ENCODE assay signal across 28 mouse cellular contexts in the genomic region with DNA sequence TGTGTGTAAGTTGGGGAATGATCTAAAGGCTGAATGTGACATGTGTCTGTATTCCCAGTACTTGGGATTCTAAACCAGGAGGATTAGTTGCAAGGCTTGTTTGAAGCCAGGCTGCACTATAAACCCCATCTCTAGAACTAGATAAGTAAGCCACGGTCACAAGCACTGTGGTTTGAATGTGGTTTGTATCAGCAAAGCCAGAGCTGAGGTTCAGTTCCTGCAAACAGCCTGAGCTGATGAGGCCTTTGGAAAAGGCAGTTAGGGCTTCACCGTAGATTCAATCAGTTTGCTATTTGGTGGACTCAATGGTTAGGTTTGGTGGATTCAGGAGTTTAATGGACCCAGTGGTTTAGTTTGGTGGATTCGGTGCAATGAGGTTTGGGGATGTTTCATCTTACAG. TPM values are rescaled to one million over a fixed set of nuclear protein-coding genes. Genes with fewer than 3 reads are reported as not detected.
DNase-seq lines count a peak whose midpoint lies in the region; ATAC-seq and TF ChIP-seq lines count a peak whose summit lies in the region.
"Had no signal": no experiment of that assay in that cellular context is flagged by ENCODE, and none has a peak within 500 bp of the region (broad histone marks: within the 10 kb centered on the region; RNA-seq: fewer than 3 reads in every experiment).

No protein-coding gene starts in this region.

- no peak overlapping the region for H3K9ac ChIP-seq in MEL (ENCODE audit: control insufficient read depth, low read depth, low read length, poor library complexity, severe bottlenecking)
- no peak overlapping the region for H3K9ac ChIP-seq in limb, embryonic 13.5 days
- H3K9ac ChIP-seq in forebrain, embryonic 12.5 days, result no peak overlapping the region
- H3K9ac ChIP-seq: embryonic facial prominence, embryonic 13.5 days; embryonic facial prominence, embryonic 15.5 days; forebrain, embryonic 13.5 days; forebrain, embryonic 15.5 days; forebrain, postnatal 0 days had no signal

- no peak for ATAC-seq in limb, embryonic 13.5 days (ENCODE audit: low FRiP score, low read depth)
- 0 out of 2 replicates have a peak, but pooled peaks have one; percentile 37 for ATAC-seq in megakaryocyte-erythroid progenitor cell, adult 5-6 weeks (replicated peaks; ENCODE audit: low FRiP score, low TSS enrichment, poor library complexity, severe bottlenecking)
- ATAC-seq in forebrain, embryonic 12.5 days (ENCODE audit: low FRiP score), result no peak
- ATAC-seq: CD4-positive, CD25-positive, alpha-beta regulatory T cell, adult 4 months; forebrain, embryonic 13.5 days; forebrain, embryonic 15.5 days; forebrain, postnatal 0 days had no signal

- no peaks in the 10 kb centered on the region for H3K79me2 ChIP-seq in MEL (ENCODE audit: control insufficient read depth, insufficient read depth, low read length, poor library complexity)

- no peaks in the 10 kb centered on the region for H3K27me3 ChIP-seq in MEL (ENCODE audit: control insufficient read depth in 1 of 2, insufficient read depth in 2 of 2, low read length in 2 of 2)
- 0 out of 2 replicates have a peak, but pooled peaks cover 4% of the 10 kb centered on the region for H3K27me3 ChIP-seq in limb, embryonic 10.5 days (ENCODE audit: low read depth, poor library complexity, severe bottlenecking)
- H3K27me3 ChIP-seq in limb, embryonic 13.5 days, result peaks cover 4% of the 10 kb centered on the region; the same call in 1 of the 2 replicates
- H3K27me3 ChIP-seq in forebrain, embryonic 12.5 days, result no peaks in the 10 kb centered on the region
- H3K27me3 ChIP-seq: CH12.LX; embryonic facial prominence, embryonic 13.5 days; embryonic facial prominence, embryonic 15.5 days; forebrain, embryonic 13.5 days; forebrain, embryonic 15.5 days had no signal

- peak; percentile 40 for DNase-seq in MEL (ENCODE audit: low read depth, low spot score)
- no peak for DNase-seq in limb, embryonic 10.5 days (ENCODE audit: low spot score)
- no peak for DNase-seq in ovary, adult 18-20 months (ENCODE audit: low spot score)
- no peak for DNase-seq in left cerebral cortex, adult 9 months (ENCODE audit: low spot score in 2 of 2)
- DNase-seq in spleen, postnatal 10 days (ENCODE audit: low spot score in 2 of 2), result no peak
- DNase-seq: adrenal gland, adult 8-10 months; adrenal gland, postnatal 14 days; adrenal gland, postnatal 36 days; B cell, adult 2 months; cerebellum, adult 11-12 months; cerebellum, adult 2 months; cerebellum, adult 9-10 months; cerebellum, postnatal 10 days; cerebellum, postnatal 25 days; embryo, embryonic 11 days; forebrain, postnatal 0 days had no signal

- TF ChIP-seq POLR2A in MEL (IDR thresholded peaks at IDR 0.05; ENCODE audit: control insufficient read depth in 1 of 2, insufficient read depth in 1 of 2, low read depth in 1 of 2, low read length in 2 of 2, poor library complexity in 1 of 2), result no peak

- TF ChIP-seq RAD21 in MEL (IDR thresholded peaks at IDR 0.05; ENCODE audit: low read depth, low read length), result no peak

- no peak overlapping the region for H3K27ac ChIP-seq in MEL (ENCODE audit: control insufficient read depth, low read depth, low read length)
- H3K27ac ChIP-seq in limb, embryonic 10.5 days, result peak overlapping the region; percentile 16; the same call in 1 of the 2 replicates
- H3K27ac ChIP-seq in limb, embryonic 13.5 days, result peak overlapping the region; percentile 48; the same call in 1 of the 2 replicates
- H3K27ac ChIP-seq in forebrain, embryonic 12.5 days, result no peak overlapping the region
- H3K27ac ChIP-seq: embryonic facial prominence, embryonic 13.5 days; embryonic facial prominence, embryonic 15.5 days; forebrain, embryonic 10.5 days; forebrain, embryonic 13.5 days; forebrain, embryonic 15.5 days had no signal

- TF ChIP-seq EP300 in MEL (IDR thresholded peaks at IDR 0.05; ENCODE audit: low read depth in 1 of 2, low read length in 2 of 2), result peak; percentile 20 to 29; a peak in 2 of 4 replicates

- H3K4me2 ChIP-seq in limb, embryonic 13.5 days (replicated peaks), result no peak overlapping the region
- H3K4me2 ChIP-seq in forebrain, embryonic 12.5 days, result no peak overlapping the region
- H3K4me2 ChIP-seq: embryonic facial prominence, embryonic 13.5 days; embryonic facial prominence, embryonic 15.5 days; forebrain, embryonic 13.5 days; forebrain, embryonic 15.5 days had no signal

- no peaks in the 10 kb centered on the region for H3K9me3 ChIP-seq in MEL (replicated peaks; ENCODE audit: insufficient read depth, low read length)
- no peaks in the 10 kb centered on the region for H3K9me3 ChIP-seq in limb, embryonic 10.5 days (replicated peaks)
- no peaks in the 10 kb centered on the region for H3K9me3 ChIP-seq in limb, embryonic 13.5 days
- no peaks in the 10 kb centered on the region for H3K9me3 ChIP-seq in forebrain, embryonic 12.5 days
- H3K9me3 ChIP-seq: embryonic facial prominence, embryonic 13.5 days; embryonic facial prominence, embryonic 15.5 days; forebrain, embryonic 10.5 days; forebrain, embryonic 13.5 days; forebrain, embryonic 15.5 days had no signal

- H3K4me1 ChIP-seq in MEL (ENCODE audit: control insufficient read depth in 1 of 2, insufficient read depth in 2 of 2, low read length in 2 of 2), result no peaks in the 10 kb centered on the region
- H3K4me1 ChIP-seq in limb, embryonic 10.5 days, result peaks cover 12% of the 10 kb centered on the region
- H3K4me1 ChIP-seq in limb, embryonic 13.5 days, result peaks cover 21% of the 10 kb centered on the region
- H3K4me1 ChIP-seq in forebrain, embryonic 12.5 days, result 0 out of 2 replicates have a peak, but pooled peaks cover 2% of the 10 kb centered on the region
- H3K4me1 ChIP-seq: embryonic facial prominence, embryonic 15.5 days; forebrain, embryonic 15.5 days had no signal

- H3K36me3 ChIP-seq in MEL (ENCODE audit: control insufficient read depth in 1 of 2, insufficient read depth in 2 of 2, low read length in 2 of 2), result no peaks in the 10 kb centered on the region
- H3K36me3 ChIP-seq in limb, embryonic 10.5 days, result no peaks in the 10 kb centered on the region
- no peaks in the 10 kb centered on the region for H3K36me3 ChIP-seq in limb, embryonic 13.5 days
- no peaks in the 10 kb centered on the region for H3K36me3 ChIP-seq in forebrain, embryonic 12.5 days (replicated peaks)
- H3K36me3 ChIP-seq: embryonic facial prominence, embryonic 13.5 days; embryonic facial prominence, embryonic 15.5 days; forebrain, embryonic 10.5 days; forebrain, embryonic 15.5 days; G1E had no signal

- WGBS in limb, embryonic 10.5 days, result 79% methylated on average over 3 of the region's 3 CpGs
- 60% methylated on average over 3 of the region's 3 CpGs for WGBS in limb, embryonic 13.5 days
- 60% methylated on average over 3 of the region's 3 CpGs for WGBS in forebrain, embryonic 12.5 days

- no peak overlapping the region for H3K4me3 ChIP-seq in MEL (ENCODE audit: control insufficient read depth in 1 of 2, insufficient read depth in 1 of 2, low read depth in 2 of 2, low read length in 2 of 2)
- H3K4me3 ChIP-seq in limb, embryonic 10.5 days, result no peak overlapping the region
- no peak overlapping the region for H3K4me3 ChIP-seq in limb, embryonic 13.5 days
- no peak overlapping the region for H3K4me3 ChIP-seq in forebrain, embryonic 12.5 days (replicated peaks)
- H3K4me3 ChIP-seq: embryonic facial prominence, embryonic 13.5 days; embryonic facial prominence, embryonic 15.5 days; erythroblast, embryonic 14.5 days; forebrain, embryonic 10.5 days; forebrain, embryonic 13.5 days; forebrain, embryonic 15.5 days had no signal

- no peak for TF ChIP-seq CTCF in MEL (IDR thresholded peaks at IDR 0.05 in 2 of 3, conservative IDR thresholded peaks at IDR 0.05 in 1 of 3; ENCODE audit: control insufficient read depth in 1 of 3, insufficient read depth in 1 of 3, low read depth in 2 of 3, low read length in 3 of 3, poor library complexity in 1 of 3, severe bottlenecking in 1 of 3)

TF ChIP-seq in MEL, 35 proteins besides CTCF, POLR2A, EP300 and RAD21:
- no peak for TF ChIP-seq USF1 (IDR thresholded peaks at IDR 0.05; ENCODE audit: low read depth, low read length)
- peak; percentile 79; the same call in 1 of the 2 replicates for TF ChIP-seq RCOR1 (IDR thresholded peaks at IDR 0.05; ENCODE audit: low read depth, low read length)

RNA-seq across cellular contexts. Expression of gene Lrrc18, which starts 39.7 kb away (rescaled TPM):
- not detected in 2 replicates for total RNA-seq in MEL (2012; rRNA removed)
- under 1 TPM in 1 of 2 experiments, not detected in 1; 0.03 TPM for polyA plus RNA-seq in MEL (2012; ENCODE audit: insufficient read depth in 1 of 2, insufficient read length in 2 of 2, low read depth in 1 of 2, low replicate concordance in 2 of 2, missing spikeins in 1 of 2)
- 0.38 and 0.51 TPM in 2 replicates for polyA plus RNA-seq in limb, embryonic 10.5 days (2016; fragmentation: Nextera tagmentation; extraction: Ambion mirVana)
- polyA plus RNA-seq in limb, embryonic 13.5 days (2015; fragmentation: Nextera tagmentation; extraction: Ambion mirVana), result 0.37 and 0.41 TPM in 2 replicates
- total RNA-seq in megakaryocyte-erythroid progenitor cell, adult 5-6 weeks (2014; fragmentation: Nextera tagmentation), result not detected in 2 replicates
- not detected in 2 replicates for total RNA-seq in megakaryocyte-erythroid progenitor cell, adult 5-6 weeks (2017)
- 0.29 and 0.33 TPM in 2 replicates for polyA plus RNA-seq in forebrain, embryonic 12.5 days (2016; fragmentation: Nextera tagmentation; extraction: Ambion mirVana)
- polyA plus RNA-seq: CD4-positive, CD25-positive, alpha-beta regulatory T cell, adult 4 months; erythroblast, embryonic 14.5 days; G1E had no signal

Comparison
In these comparisons a context has a peak if more than half of its experiments do, and no peak if none do; other contexts are left out.
1. H3K27ac ChIP-seq: peak in limb, embryonic 10.5 days (single experiment) and limb, embryonic 13.5 days (single experiment); none in MEL (single experiment) and forebrain, embryonic 12.5 days (single experiment).